Mouse (Mus musculus) kidney, embryonic 14.5 days (tissue): ENCODE measurements around the gene Pnmal2. TPM values are rescaled to one million over a fixed set of nuclear protein-coding genes. Genes with fewer than 3 reads are reported as not detected.
A peak's percentile ranks its signal among the peaks of the same experiment; 100 is the strongest.

Experiments
- ATAC-seq: fragments of 200-750 bp; cut with Nextera tagmentation; 2 replicates; pipeline ENCODE4 v1.8.0; 2017; ENCODE audit warnings: moderate number of reproducible peaks, mild to moderate bottlenecking, moderate TSS enrichment, moderate library complexity; ENCODE audit not compliant: low FRiP score, low TSS enrichment
- H3K27ac ChIP-seq: fragments of 300-500 bp; sonication (generic); 2 replicates; pipeline ENCODE4 v1.5.1; 2014; ENCODE audit warnings: low read depth, mild to moderate bottlenecking, low read length, moderate library complexity, mixed read lengths
- H3K27me3 ChIP-seq: fragments of 300-500 bp; sonication (generic); 2 replicates; pipeline ENCODE4 v1.6.1; 2014; ENCODE audit warnings: mild to moderate bottlenecking, low read length; ENCODE audit not compliant: control insufficient read depth, insufficient read depth
- H3K36me3 ChIP-seq: fragments of 300-500 bp; sonication (generic); 2 replicates; pipeline ENCODE4 v1.6.1; 2014; ENCODE audit warnings: low read length, mixed read lengths; ENCODE audit not compliant: control insufficient read depth, insufficient read depth
- H3K4me1 ChIP-seq: fragments of 300-500 bp; sonication (generic); 2 replicates; pipeline ENCODE4 v1.6.1; 2014; ENCODE audit warnings: low read length, mixed read lengths; ENCODE audit not compliant: control insufficient read depth, insufficient read depth
- H3K4me2 ChIP-seq: fragments of 300-500 bp; sonication (generic); replicated peaks from 2 replicates; pipeline ENCODE4 v1.6.1; 2014; ENCODE audit warnings: low read depth, mild to moderate bottlenecking, low read length
- H3K4me3 ChIP-seq: fragments of 300-500 bp; sonication (generic); 2 replicates; pipeline ENCODE4 v1.5.1; 2014; ENCODE audit warnings: mild to moderate bottlenecking, low read length
- H3K9ac ChIP-seq: fragments of 300-500 bp; sonication (generic); 2 replicates; pipeline ENCODE4 v1.6.1; 2014; ENCODE audit warnings: low read depth, mild to moderate bottlenecking, low read length, moderate library complexity
- H3K9me3 ChIP-seq: fragments of 300-500 bp; sonication (generic); 2 replicates; pipeline ENCODE4 v1.6.1; 2016; ENCODE audit warnings: low read length; ENCODE audit not compliant: control insufficient read depth
- WGBS: fragments of 180-500 bp; shearing (Covaris S2); extraction: QIAGEN DNeasy Blood & Tissue Kit; methylation state at CpG from one replicate; pipeline ENCODE4 v1.1.7; 2014; 5-methylcytosine and 5-hydroxymethylcytosine counted together
- polyA plus RNA-seq: library from polyadenylated mRNA; unstranded; fragments of >200 nt; fragmentation: Nextera tagmentation; extraction: Ambion mirVana; gene quantifications from 2 replicates; pipeline ENCODE4 v1.2.1, GENCODE M21; 2014

The Pnmal2 gene
- polyA plus RNA-seq, 1 experiment from 2014 or later: 5.5 TPM

DNA sequence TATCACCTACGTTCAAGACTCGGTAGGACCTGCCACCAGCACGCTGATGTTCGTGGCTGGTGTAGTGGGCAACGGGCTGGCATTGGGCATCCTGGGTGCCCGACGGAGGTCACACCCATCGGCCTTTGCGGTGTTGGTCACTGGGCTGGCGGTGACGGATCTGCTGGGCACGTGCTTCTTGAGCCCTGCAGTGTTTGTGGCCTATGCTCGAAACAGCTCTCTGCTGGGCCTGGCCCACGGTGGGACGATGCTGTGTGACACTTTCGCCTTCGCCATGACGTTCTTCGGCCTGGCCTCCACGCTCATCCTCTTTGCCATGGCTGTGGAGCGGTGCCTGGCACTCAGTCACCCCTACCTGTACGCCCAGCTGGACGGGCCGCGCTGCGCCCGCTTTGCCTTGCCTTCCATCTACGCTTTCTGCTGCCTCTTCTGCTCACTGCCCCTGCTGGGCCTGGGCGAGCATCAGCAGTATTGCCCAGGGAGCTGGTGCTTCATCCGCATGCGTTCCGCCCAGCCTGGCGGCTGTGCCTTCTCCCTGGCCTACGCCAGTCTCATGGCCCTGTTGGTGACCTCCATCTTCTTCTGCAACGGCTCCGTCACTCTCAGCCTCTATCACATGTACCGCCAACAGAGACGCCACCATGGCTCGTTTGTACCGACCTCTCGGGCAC, 37.5 kb upstream of the Pnmal2 start:
- no peak overlapping the region for H3K27ac ChIP-seq
- no peak for ATAC-seq
- no peaks in the 10 kb centered on the region for H3K9me3 ChIP-seq
- no peaks in the 10 kb centered on the region for H3K36me3 ChIP-seq
- no peak overlapping the region for H3K4me3 ChIP-seq
- H3K27me3 ChIP-seq: no peaks in the 10 kb centered on the region
- 91% methylated on average over 41 of the region's 41 CpGs for WGBS
- H3K4me1 ChIP-seq: peaks cover 44% of the 10 kb centered on the region
- H3K9ac ChIP-seq: no peak overlapping the region
- H3K4me2 ChIP-seq: no peak overlapping the region

DNA sequence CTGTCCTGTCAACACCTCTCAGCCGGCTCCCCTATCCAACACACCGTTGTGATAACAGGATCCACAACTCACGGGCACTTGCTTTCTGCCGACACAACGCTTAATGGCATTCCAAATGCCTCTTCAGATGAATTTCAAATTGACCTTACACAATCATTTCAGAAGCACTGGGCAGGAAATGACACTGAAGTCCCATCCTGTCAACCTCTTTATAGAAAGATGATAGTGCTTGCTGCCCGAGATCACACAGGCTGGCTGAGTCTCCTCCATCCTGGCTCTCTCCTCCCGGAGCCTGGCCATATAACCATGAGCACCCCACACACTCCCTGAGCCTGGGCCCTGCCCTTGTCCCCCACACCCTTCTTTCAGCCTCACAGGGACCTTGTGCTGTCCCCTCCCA, 36.6 kb upstream of the Pnmal2 start:
- H3K27ac ChIP-seq: no peak overlapping the region
- 53% methylated on average over 7 of the region's 7 CpGs for WGBS
- ATAC-seq: no peak
- H3K4me3 ChIP-seq: no peak overlapping the region
- H3K9ac ChIP-seq: peak overlapping the region; percentile 12; the same call in 1 of the 2 replicates
- H3K4me1 ChIP-seq: peaks cover 41% of the 10 kb centered on the region
- H3K36me3 ChIP-seq: no peaks in the 10 kb centered on the region
- no peaks in the 10 kb centered on the region for H3K9me3 ChIP-seq
- H3K4me2 ChIP-seq: peak overlapping the region; percentile 17; the same call in 1 of the 2 replicates
- H3K27me3 ChIP-seq: no peaks in the 10 kb centered on the region

DNA sequence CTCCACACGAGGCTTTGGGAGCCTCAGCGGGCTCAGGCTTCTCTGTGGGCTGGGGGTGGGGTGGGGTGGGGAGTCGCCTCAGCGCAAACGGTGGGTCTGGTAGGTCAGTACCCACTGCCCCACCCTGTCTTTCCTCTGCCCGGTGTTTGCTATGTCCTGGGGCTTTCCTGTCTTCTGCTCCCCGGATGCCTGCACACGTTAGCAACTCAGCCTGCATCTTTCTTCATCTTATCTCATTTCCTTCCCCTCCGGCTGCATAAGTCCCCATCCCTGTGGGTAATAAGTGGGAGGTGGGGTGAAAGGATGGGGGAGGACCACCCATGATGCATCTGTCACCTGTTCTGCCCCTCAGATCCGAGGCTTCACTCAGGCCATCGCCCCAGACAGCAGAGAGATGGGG, 36.1 kb upstream of the Pnmal2 start:
- Histone ChIP-seq H3K4me2 (peak overlapping the region; percentile 17; the same call in 1 of the 2 replicates), H3K9ac (peak overlapping the region; percentile 12; the same call in 1 of the 2 replicates), H3K27me3 (no peaks in the 10 kb centered on the region), H3K4me3 (no peak overlapping the region), H3K4me1 (peaks cover 41% of the 10 kb centered on the region), H3K9me3 (no peaks in the 10 kb centered on the region), H3K27ac (no peak overlapping the region), H3K36me3 (no peaks in the 10 kb centered on the region)
- ATAC-seq: no peak
- 36% methylated on average over 11 of the region's 11 CpGs for WGBS

DNA sequence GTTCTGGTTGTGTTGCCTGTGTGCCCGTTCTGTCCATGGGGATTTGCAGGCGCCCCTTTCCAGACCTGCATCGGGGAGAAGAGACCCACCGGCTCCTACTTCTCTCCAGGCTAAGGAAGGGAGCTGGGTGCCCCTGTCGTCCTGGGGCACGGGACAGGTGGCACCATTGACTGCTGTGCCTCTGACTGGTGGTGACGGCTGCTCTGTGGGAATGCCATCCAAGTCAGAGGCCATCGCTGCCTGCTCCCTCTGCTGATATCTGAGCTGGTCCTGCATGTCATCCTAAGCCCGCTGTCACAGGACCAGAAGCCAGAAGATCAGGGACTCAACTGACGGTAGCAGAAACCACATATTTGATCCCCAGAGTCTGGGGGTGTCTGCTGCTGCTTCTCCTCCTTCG, 35.6 kb upstream of the Pnmal2 start:
- ATAC-seq: no peak
- Histone ChIP-seq H3K9ac (no peak overlapping the region), H3K4me3 (no peak overlapping the region), H3K4me2 (no peak overlapping the region), H3K27ac (no peak overlapping the region), H3K4me1 (peaks cover 41% of the 10 kb centered on the region), H3K36me3 (no peaks in the 10 kb centered on the region; the same call in 1 of the 2 replicates), H3K9me3 (no peaks in the 10 kb centered on the region), H3K27me3 (no peaks in the 10 kb centered on the region)
- 59% methylated on average over 11 of the region's 11 CpGs for WGBS

DNA sequence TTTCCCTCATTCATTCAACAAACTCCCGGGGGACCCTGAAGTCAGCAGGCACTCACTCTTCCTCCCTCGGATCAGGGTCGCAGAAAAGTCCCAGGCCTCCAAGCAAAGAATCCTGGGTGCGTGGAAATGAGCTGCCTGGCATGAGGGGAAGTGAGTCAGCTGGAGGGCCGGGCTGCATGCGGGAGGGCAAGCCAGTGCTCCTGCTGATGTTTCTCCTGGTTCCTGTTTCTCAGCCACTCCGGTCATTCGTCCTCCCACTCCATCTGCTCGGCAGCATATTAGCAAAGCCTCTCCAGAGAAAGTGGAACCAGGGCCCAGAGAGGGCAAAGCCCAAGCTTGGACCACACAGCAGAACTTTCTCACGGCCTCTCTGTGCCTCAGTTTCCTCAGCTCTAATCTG, 34.6 kb upstream of the Pnmal2 start:
- no peak for ATAC-seq
- Histone ChIP-seq H3K36me3 (peaks cover 6% of the 10 kb centered on the region), H3K4me3 (no peak overlapping the region), H3K27me3 (no peaks in the 10 kb centered on the region), H3K9ac (no peak overlapping the region), H3K27ac (no peak overlapping the region), H3K4me1 (peaks cover 35% of the 10 kb centered on the region), H3K9me3 (no peaks in the 10 kb centered on the region), H3K4me2 (no peak overlapping the region)
- WGBS: 32% methylated on average over 10 of the region's 10 CpGs

DNA sequence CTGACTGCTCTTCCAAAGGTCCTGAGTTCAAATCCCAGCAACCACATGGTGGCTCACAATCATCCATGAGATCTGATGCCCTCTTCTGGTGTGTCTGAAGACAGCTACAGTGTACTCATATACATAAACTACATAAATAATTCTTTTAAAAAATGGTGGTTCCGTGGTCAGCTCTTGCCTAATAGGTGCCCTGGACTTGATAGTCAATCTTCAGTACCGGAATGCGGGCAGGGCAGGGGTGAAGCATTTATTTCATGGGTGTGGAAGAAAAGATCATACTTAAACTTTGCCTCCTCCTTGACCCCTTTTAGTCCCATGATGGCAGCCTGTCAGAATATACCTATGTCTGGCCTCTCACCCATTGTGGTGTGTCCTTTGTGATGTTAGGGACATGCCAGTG, 32.6 kb upstream of the Pnmal2 start:
- Histone ChIP-seq H3K4me2 (no peak overlapping the region), H3K9ac (no peak overlapping the region), H3K4me1 (peaks cover 20% of the 10 kb centered on the region; the same call in 1 of the 2 replicates), H3K27ac (no peak overlapping the region), H3K36me3 (peaks cover 25% of the 10 kb centered on the region), H3K4me3 (no peak overlapping the region), H3K9me3 (no peaks in the 10 kb centered on the region), H3K27me3 (no peaks in the 10 kb centered on the region)
- no peak for ATAC-seq
- 90% methylated on average over 3 of the region's 3 CpGs for WGBS

DNA sequence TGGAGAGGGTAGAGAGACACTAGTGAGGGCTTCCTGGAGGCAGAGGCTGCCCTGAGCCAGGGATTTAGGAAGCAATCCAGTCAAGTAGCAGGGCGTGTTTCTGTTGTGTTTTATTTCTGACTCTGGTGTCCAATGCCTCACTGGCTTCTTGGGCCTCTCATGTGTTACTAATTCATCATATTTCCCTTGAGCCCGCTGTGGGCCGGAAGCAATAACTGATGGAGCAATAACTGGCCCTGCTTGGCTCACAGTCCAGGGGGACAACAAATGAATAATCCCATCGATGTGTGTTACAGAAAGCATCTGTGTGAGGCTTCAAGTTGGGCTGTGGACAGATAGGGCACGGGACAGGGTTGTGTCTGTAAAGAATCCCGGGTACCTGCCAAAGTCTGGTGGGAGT, 32.1 kb upstream of the Pnmal2 start:
- 72% methylated on average over 6 of the region's 6 CpGs for WGBS
- no peak overlapping the region for H3K4me2 ChIP-seq
- H3K27ac ChIP-seq: no peak overlapping the region
- no peak overlapping the region for H3K9ac ChIP-seq
- H3K4me3 ChIP-seq: no peak overlapping the region
- ATAC-seq: no peak
- H3K27me3 ChIP-seq: no peaks in the 10 kb centered on the region
- H3K4me1 ChIP-seq: peaks cover 20% of the 10 kb centered on the region; the same call in 1 of the 2 replicates
- no peaks in the 10 kb centered on the region for H3K9me3 ChIP-seq
- peaks cover 30% of the 10 kb centered on the region for H3K36me3 ChIP-seq

DNA sequence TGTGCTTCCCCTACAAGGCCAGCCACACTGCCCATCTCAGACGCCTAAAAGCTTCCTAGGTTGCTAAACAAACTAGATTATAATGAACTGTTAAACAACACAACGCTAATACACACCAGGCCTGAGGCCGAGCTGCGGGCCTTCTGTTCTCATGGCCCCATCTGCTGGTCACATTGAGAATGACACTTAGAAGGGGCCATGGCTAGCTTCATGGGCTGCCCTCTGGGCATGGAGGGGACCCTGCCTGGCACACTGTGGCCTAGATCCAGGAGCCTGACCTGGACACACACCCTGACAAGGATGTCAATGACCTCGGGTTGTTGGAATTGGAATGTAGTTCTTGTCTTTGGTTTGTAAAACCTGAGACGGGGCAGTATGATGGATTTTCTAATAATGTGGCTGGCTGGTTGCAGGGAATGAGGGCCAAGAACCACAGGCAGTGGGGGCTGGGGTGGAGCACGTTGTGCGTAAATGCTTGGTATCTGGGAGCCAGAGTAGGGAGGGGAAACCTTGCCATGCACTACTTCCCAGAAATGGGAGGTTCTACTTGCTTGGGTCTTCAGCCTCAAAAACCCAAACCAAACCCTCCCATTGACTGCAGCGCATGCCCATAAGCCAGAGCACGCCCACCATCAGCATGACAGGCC, 30.6 kb upstream of the Pnmal2 start:
- 30% methylated on average over 10 of the region's 10 CpGs for WGBS
- peak; percentile 67 for ATAC-seq
- Histone ChIP-seq H3K36me3 (peaks cover 45% of the 10 kb centered on the region), H3K4me2 (no peak overlapping the region), H3K27me3 (no peaks in the 10 kb centered on the region), H3K4me1 (0 out of 2 replicates have a peak, but pooled peaks cover 12% of the 10 kb centered on the region), H3K9me3 (no peaks in the 10 kb centered on the region), H3K4me3 (no peak overlapping the region), H3K27ac (no peak overlapping the region), H3K9ac (no peak overlapping the region)
